8 mouse cellular contexts compared by ENCODE assay signal in genomic region chr9:61371755-61372509, GRCm38 (mm10). TPM values are rescaled to one million over a fixed set of nuclear protein-coding genes. Genes with fewer than 3 reads are reported as not detected.
DNase-seq lines count a peak whose midpoint lies in the region; ATAC-seq and TF ChIP-seq lines count a peak whose summit lies in the region.

Tle3 (plus strand) TSS chr9:61372366.

- H3K27ac ChIP-seq in hindbrain, embryonic 10.5 days: peak within 1 kb of the TSS; percentile 98
- H3K27ac ChIP-seq in lung, postnatal 0 days (ENCODE audit: low read length): peak within 1 kb of the TSS; percentile 93

- peaks cover 72% of the 10 kb centered on the region for H3K4me1 ChIP-seq in hindbrain, embryonic 10.5 days (replicated peaks)
- peaks cover 38% of the 10 kb centered on the region for H3K4me1 ChIP-seq in lung, postnatal 0 days (ENCODE audit: insufficient read depth, low read depth, low read length)

- H3K27me3 ChIP-seq in hindbrain, embryonic 10.5 days (ENCODE audit: insufficient read depth, poor library complexity, severe bottlenecking): peaks cover 13% of the 10 kb centered on the region
- H3K27me3 ChIP-seq in lung, postnatal 0 days (replicated peaks; ENCODE audit: insufficient read depth, low read length): no peaks in the 10 kb centered on the region

- peak within 1 kb of the TSS; percentile 99 for H3K4me2 ChIP-seq in lung, postnatal 0 days (replicated peaks; ENCODE audit: low read depth, low read length)

- DNase-seq in MN1 (ENCODE audit: low spot score): peak; percentile 99
- peak; percentile 99 for DNase-seq in cerebellum, adult 9-10 months
- DNase-seq in hindbrain, embryonic 10.5 days (ENCODE audit: low spot score): peak; percentile 99
- DNase-seq in layer of hippocampus, adult 9-11 months: peak; percentile 99
- DNase-seq in lung, postnatal 0 days (ENCODE audit: low spot score): peak; percentile 99
- DNase-seq in ovary, postnatal 14 days (ENCODE audit: low spot score): peak; percentile 95
- DNase-seq in thymus, postnatal 14 days: peak; percentile 99

- TF ChIP-seq CTCF in lung, postnatal 0 days (IDR thresholded peaks at IDR 0.05): peak; percentile 66

- H3K4me3 ChIP-seq in hindbrain, embryonic 10.5 days: peak within 1 kb of the TSS; percentile 77
- H3K4me3 ChIP-seq in lung, postnatal 0 days (ENCODE audit: low read depth, low read length): peak within 1 kb of the TSS; percentile 75

- peak within 1 kb of the TSS; percentile 79 for H3K9ac ChIP-seq in lung, postnatal 0 days (replicated peaks; ENCODE audit: low read depth)

- TF ChIP-seq EP300 in lung, postnatal 0 days (IDR thresholded peaks at IDR 0.05): peak; percentile 70; the same call in 1 of the 2 replicates

- ATAC-seq in frontal cortex, adult (ENCODE audit: low TSS enrichment): peak; percentile 56
- peak; percentile 72 for ATAC-seq in lung, postnatal 0 days

- under 1% methylated on average over 35 of the region's 35 CpGs for WGBS in hindbrain, embryonic 10.5 days
- 1% methylated on average over 35 of the region's 35 CpGs for WGBS in lung, postnatal 0 days

- H3K9me3 ChIP-seq in hindbrain, embryonic 10.5 days: no peaks in the 10 kb centered on the region
- no peaks in the 10 kb centered on the region for H3K9me3 ChIP-seq in lung, postnatal 0 days (ENCODE audit: low read length)

- H3K36me3 ChIP-seq in hindbrain, embryonic 10.5 days: peaks cover 19% of the 10 kb centered on the region
- H3K36me3 ChIP-seq in lung, postnatal 0 days (ENCODE audit: insufficient read depth, low read length): no peaks in the 10 kb centered on the region

RNA-seq across cellular contexts. Expression of gene Tle3, which starts in this region (rescaled TPM):
- 47.4 and 56.0 TPM in 2 replicates for polyA plus RNA-seq in hindbrain, embryonic 10.5 days (2016; fragmentation: Nextera tagmentation; extraction: Ambion mirVana)
- 16.2 and 16.3 TPM in 2 replicates for polyA plus RNA-seq in lung, postnatal 0 days (2015; fragmentation: Nextera tagmentation; extraction: Ambion mirVana)

Comparison
In these comparisons a context has a peak if more than half of its experiments do, and no peak if none do; other contexts are left out.
1. Peak in every context shown above with its lines: DNase-seq, ATAC-seq, H3K4me3 ChIP-seq and H3K27ac ChIP-seq.